Mouse (Mus musculus) kidney, adult 2 months (tissue): Measurements from ENCODE around the gene Otol1. TPM values are rescaled to one million over a fixed set of nuclear protein-coding genes. Genes with fewer than 3 reads are reported as not detected.

Experiments used
- DNase-seq: peaks from one replicate; pipeline ENCODE4 v3.0.0; 2021
- H3K27ac ChIP-seq: fragments of 200-500 bp; 2 replicates; pipeline ENCODE4 v1.5.1; 2012; ENCODE audit warnings: low read depth, low read length, control low read depth, inconsistent platforms; ENCODE audit not compliant: insufficient read depth
- H3K27me3 ChIP-seq: fragments of 200-500 bp; replicated peaks from 2 replicates; pipeline ENCODE4 v1.6.1; 2012; ENCODE audit warnings: mild to moderate bottlenecking, moderate library complexity, low read length, inconsistent platforms; ENCODE audit not compliant: control insufficient read depth, insufficient read depth
- H3K36me3 ChIP-seq: fragments of 200-500 bp; 2 replicates; pipeline ENCODE4 v1.6.1; 2012; ENCODE audit warnings: mild to moderate bottlenecking, moderate library complexity, low read length, inconsistent platforms; ENCODE audit not compliant: control insufficient read depth, insufficient read depth
- H3K4me1 ChIP-seq: fragments of 200-500 bp; 2 replicates; pipeline ENCODE4 v1.6.1; 2011; ENCODE audit warnings: low read length; ENCODE audit not compliant: control insufficient read depth, insufficient read depth
- H3K4me3 ChIP-seq: fragments of 200-500 bp; 2 replicates; pipeline ENCODE4 v1.5.1; 2011; ENCODE audit warnings: mild to moderate bottlenecking, low read depth, low read length, control low read depth; ENCODE audit not compliant: insufficient read depth
- CTCF ChIP-seq: fragments of 200-500 bp; conservative IDR thresholded peaks from 2 replicates; pipeline ENCODE4 v1.5.1; 2011; ENCODE audit warnings: low read depth, mild to moderate bottlenecking, control low read depth, low read length, moderate library complexity, mixed read lengths; ENCODE audit not compliant: insufficient read depth, insufficient read length
- POLR2A ChIP-seq: fragments of 200-500 bp; IDR thresholded peaks from one replicate; pipeline ENCODE4 v1.6.1; 2011; ENCODE audit warnings: low read depth, low read length, control low read depth
- WGBS: fragments of 180-500 bp; shearing (Covaris S2); methylation state at CpG from one replicate; pipeline ENCODE4 v1.1.7; 2018; 5-methylcytosine and 5-hydroxymethylcytosine counted together
- polyA plus RNA-seq: library from polyadenylated mRNA; depleted of rRNA; stranded (reverse); fragments of >200 nt; gene quantifications from 2 replicates; pipeline ENCODE4 v1.2.3, GENCODE M21; 2012; rRNA removed

Gene Otol1
- polyA plus RNA-seq, 1 experiment, result not detected

DNA sequence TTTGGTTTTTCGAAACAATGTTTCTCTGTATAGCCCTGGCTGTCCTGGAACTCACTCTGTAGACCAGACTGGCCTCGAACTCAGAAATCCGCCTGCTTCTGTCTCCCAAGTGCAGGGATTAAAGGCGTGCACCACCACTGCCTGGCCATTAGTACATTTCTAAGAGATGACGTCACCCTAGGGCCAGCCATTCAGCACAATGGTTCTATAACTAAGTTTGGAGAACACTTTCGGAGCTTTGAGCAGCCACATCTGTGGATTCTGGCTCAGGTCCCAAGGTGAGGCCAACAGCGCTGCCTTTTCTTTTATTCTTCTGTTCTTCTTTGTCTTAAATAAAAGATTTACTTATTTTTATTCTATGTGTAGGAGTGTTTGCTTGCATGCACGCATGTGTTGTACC, 3.0 kb upstream of the Otol1 start:
- TF ChIP-seq CTCF (no peak), POLR2A (no peak)
- no peaks in the 10 kb centered on the region for H3K4me1 ChIP-seq
- H3K4me3 ChIP-seq, result no peak overlapping the region
- WGBS, result 75% methylated on average over 8 of the region's 8 CpGs
- no peaks in the 10 kb centered on the region for H3K36me3 ChIP-seq
- no peak overlapping the region for H3K27ac ChIP-seq
- no peak for DNase-seq
- H3K27me3 ChIP-seq, result no peaks in the 10 kb centered on the region

DNA sequence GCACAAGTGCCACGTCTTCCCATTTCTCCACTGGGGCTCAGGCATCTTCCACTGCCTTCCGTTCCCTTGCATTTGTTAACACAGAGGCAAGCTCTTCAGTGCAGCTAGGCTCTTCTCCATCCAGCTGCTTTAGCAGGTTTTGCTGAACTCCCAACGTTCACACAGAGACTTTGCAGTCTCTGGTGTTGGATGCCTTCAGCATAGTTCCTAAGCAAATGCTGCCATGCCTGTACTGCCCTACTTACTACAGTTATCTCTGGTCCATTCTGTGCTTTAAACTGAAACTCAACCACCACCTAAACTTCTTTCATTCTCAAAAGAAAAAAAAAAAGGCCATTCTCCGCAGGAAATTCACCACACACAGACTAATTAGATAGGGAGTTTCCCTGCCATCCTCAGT, 5.2 kb downstream of the Otol1 start:
- TF ChIP-seq CTCF (no peak), POLR2A (no peak)
- 71% methylated on average over 4 of the region's 4 CpGs for WGBS
- H3K27ac ChIP-seq, result no peak overlapping the region

DNA sequence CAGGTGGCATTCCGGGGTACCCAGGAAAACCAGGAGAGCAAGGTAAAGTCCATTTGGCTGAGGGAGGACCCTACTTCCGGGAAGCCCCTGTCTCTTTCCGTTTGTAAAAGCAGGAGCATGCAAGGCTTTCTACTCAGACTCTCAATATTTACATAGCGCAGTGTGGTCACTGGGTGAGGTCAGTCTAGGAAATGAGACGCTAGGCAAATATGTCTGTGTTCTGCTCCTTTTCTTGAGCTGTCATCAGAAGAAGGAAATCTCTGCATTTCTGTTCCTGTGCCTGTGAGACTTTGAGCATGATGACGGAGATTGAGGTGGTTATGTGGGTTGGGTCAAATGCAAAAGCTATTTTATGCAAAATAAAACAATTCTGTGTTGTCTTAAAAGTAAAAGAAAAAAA, 19.2 kb downstream of the Otol1 start:
- H3K4me1 ChIP-seq, result no peaks in the 10 kb centered on the region
- no peaks in the 10 kb centered on the region for H3K36me3 ChIP-seq
- no peak overlapping the region for H3K27ac ChIP-seq
- DNase-seq, result no peak
- WGBS, result 61% methylated on average over 6 of the region's 6 CpGs
- H3K27me3 ChIP-seq, result no peaks in the 10 kb centered on the region
- TF ChIP-seq POLR2A (no peak), CTCF (no peak)
- no peak overlapping the region for H3K4me3 ChIP-seq

More for the DNA sequence above, 5.2 kb downstream of the Otol1 start:
- no peaks in the 10 kb centered on the region for H3K36me3 ChIP-seq
- H3K27me3 ChIP-seq, result no peaks in the 10 kb centered on the region
- no peak for DNase-seq
- no peak overlapping the region for H3K4me3 ChIP-seq
- H3K4me1 ChIP-seq, result no peaks in the 10 kb centered on the region

DNA sequence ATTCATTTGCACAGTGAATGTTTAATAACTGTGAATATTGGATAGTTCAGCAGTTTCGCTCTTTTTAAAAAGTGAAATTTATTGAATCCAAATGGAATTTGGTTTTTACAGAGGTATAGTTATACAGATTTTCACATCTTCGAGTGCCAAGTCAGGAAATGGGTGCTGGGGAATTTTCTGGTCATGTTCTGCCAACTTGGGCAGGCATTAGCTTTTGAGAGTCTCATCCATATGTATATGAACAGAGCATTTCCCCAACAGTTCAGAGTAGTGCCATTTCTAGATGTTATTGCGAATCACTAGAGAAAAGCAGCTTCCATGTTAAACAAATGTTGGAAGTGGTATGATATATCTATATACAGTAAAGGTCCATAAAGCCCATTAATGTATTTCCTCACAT, 21.8 kb downstream of the Otol1 start:
- WGBS, result 90% methylated on average over 3 of the region's 3 CpGs
- no peak overlapping the region for H3K27ac ChIP-seq

DNA sequence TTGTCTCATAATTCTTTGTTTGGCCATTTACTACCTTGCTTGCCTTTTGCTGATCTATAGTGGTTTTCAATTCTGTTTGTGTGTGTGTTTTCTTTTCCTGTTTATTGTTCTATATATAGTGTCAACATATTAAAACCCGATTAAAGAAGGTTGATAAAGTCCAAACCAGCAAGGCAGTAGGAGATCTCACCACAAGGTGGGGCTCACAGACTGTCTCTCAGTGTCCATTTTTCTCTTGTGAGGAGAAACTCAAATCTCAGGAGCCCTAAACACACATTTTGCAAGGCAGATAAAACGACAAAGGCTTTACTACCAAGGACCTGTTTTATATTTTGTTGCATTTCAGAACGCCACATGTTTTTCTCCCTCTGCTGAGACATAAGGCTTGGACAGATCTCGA, 28.2 kb downstream of the Otol1 start:
- Histone ChIP-seq H3K27me3 (no peaks in the 10 kb centered on the region), H3K36me3 (no peaks in the 10 kb centered on the region), H3K4me3 (no peak overlapping the region), H3K27ac (no peak overlapping the region), H3K4me1 (no peaks in the 10 kb centered on the region)
- DNase-seq, result peak; percentile 7
- 21% methylated on average over 4 of the region's 4 CpGs for WGBS
- TF ChIP-seq CTCF, result no peak
- no peak for TF ChIP-seq POLR2A

More for the DNA sequence above, 21.8 kb downstream of the Otol1 start:
- Histone ChIP-seq H3K27me3 (no peaks in the 10 kb centered on the region), H3K4me1 (no peaks in the 10 kb centered on the region), H3K4me3 (no peak overlapping the region), H3K36me3 (no peaks in the 10 kb centered on the region)
- no peak for DNase-seq
- TF ChIP-seq CTCF (no peak), POLR2A (no peak)

Other genes with a start within 250 kb of the Otol1 start
- gene Sptssb, start 147.7 kb upstream of the Otol1 start, polyA plus RNA-seq, result 12.0 and 14.5 TPM in 2 replicates